Mouse (Mus musculus) left cerebral cortex, postnatal 10 days (tissue): ENCODE data around the gene Tas2r114. TPM values are rescaled to one million over a fixed set of nuclear protein-coding genes. Genes with fewer than 3 reads are reported as not detected.

Experiments
- DNase-seq, 2 experiments: peaks; one replicate each; pipeline ENCODE4 v3.0.0; 2021 to 2022; ENCODE audit warnings: low spot score in 2 of 2, mixed read lengths in 1 of 2; ENCODE audit errors: extremely low spot score in 1 of 2
- intact Hi-C: fragments of 180-260 bp; cut with DNase I; formaldehyde crosslinking; loops from one replicate; pipeline ENCODE4 v1.15.1; 2025
- total RNA-seq, 2 experiments: library from RNA; stranded (reverse); gene quantifications; 2 replicates each; pipeline ENCODE4 v1.2.3; 2021

The Tas2r114 gene
- total RNA-seq: not detected

- DNase-seq: no peak
Observed at GRCm38 (mm10) chr6:131689963-131690362, at the start of gene Tas2r114. Gene Tas2r114, minus strand, starts transcription at chr6:131690063.

GRCm38 (mm10) chr6:131712803-131713202 lies 22.9 kb upstream of the Tas2r114 start:
- intact Hi-C loops: no loop called here
- DNase-seq: no peak

More at GRCm38 (mm10) chr6:131689963-131690362, at the start of gene Tas2r114:
- intact Hi-C loops: no loop called here

- no peak for DNase-seq
- intact Hi-C loops: no loop called here
Observed at GRCm38 (mm10) chr6:131687395-131687794, 2.5 kb downstream of the Tas2r114 start, which contains the start of gene Tas2r105. Gene Tas2r105, minus strand, starts transcription at chr6:131687495.

- intact Hi-C loops: no loop called here
- no peak for DNase-seq
Observed at GRCm38 (mm10) chr6:131685644-131686043, 4.2 kb downstream of the Tas2r114 start, which contains the start of gene Tas2r104. Gene Tas2r104, minus strand, starts transcription at chr6:131685744.

GRCm38 (mm10) chr6:131678786-131679185 lies 11.1 kb downstream of the Tas2r114 start, which contains the start of gene Tas2r106:
Gene Tas2r106, minus strand, starts transcription at chr6:131678886.
- intact Hi-C loops: no loop called here
- DNase-seq: no peak

GRCm38 (mm10) chr6:131660049-131660448 lies 29.8 kb downstream of the Tas2r114 start, which contains the start of gene Tas2r107:
Gene Tas2r107, minus strand, starts transcription at chr6:131660149.
- intact Hi-C loops: no loop called here
- no peak for DNase-seq

Other genes with a start within 250 kb of the Tas2r114 start
- gene 5430401F13Rik, start 203.7 kb downstream of the Tas2r114 start, total RNA-seq: not detected
- not detected for gene Gm6619, start 203.7 kb downstream of the Tas2r114 start, total RNA-seq
- gene Tas2r130, start 59.2 kb downstream of the Tas2r114 start, total RNA-seq: not detected
- gene Tas2r107, start 29.9 kb downstream of the Tas2r114 start, total RNA-seq: not detected
- not detected for gene Tas2r106, start 11.2 kb downstream of the Tas2r114 start, total RNA-seq
- gene Tas2r104, start 4.3 kb downstream of the Tas2r114 start, total RNA-seq: not detected
- not detected for gene Tas2r105, start 2.6 kb downstream of the Tas2r114 start, total RNA-seq